Mouse (Mus musculus): ENCODE results near the gene Upb1.
"Not testable (repeated sequence)": the region's sequence is repeated elsewhere in the genome, so short reads cannot be mapped to it uniquely, and the experiment has no call there.

Upb1 gene

DNA sequence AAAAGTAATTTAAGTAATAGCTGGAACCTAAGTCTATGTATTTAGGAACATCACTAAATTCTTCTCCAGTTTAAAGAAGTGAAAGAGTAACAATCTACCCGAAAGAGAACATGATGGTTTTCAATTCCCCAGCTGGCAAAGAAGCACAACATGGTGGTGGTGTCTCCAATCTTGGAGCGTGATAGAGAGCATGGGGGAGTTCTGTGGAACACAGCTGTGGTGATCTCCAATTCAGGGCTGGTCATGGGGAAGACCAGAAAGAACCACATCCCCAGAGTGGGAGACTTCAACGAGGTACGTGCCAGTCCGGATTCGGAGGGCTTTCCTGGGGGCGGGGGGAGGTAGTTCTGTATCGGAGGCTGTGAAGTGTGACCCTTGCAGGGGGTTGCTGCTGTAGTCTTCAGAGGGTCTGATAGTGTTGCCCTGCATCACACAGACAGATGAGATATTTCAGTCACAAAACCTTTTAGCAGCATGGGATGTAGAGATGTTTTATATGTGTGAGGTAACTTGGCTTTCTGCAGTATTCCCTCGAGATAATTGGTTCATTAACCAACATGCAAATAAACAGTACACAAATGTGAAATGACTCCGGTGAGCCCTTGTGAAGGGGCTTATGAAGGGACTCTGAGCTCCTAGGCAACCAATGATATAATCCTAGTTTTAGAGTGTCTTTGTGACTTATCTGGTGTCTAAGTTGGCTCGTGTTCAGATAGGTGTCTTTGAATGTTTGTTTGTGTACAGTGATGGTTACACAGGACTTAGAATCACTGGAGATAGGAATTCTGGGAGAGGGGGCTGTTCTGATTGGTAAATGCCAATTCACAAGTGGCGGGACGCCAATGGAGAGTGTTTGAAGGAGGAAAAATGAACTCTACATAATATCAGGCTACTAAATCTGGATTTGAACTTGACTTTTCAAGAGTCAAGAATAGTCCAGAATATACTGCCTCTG lies 27.4 kb downstream of the Upb1 start:
- no peak for DNase-seq

DNA sequence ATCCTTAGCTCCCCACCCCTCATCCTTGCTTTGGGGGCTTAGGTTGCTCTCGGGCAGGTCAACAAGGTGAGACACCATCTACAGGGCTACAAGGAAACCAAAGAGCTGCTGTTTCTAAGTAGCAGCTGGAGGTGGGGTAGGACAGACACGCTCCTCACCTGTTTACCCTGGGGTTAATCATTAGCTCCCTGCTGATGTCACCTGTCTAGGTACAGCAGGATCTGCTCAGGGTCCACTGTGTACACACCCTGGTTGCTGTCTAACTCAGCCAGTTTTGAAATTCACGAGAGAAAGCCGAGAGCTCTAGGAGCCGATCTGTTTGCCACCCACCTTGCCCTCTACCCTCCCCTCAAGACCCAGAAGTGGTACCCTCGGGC lies 28.1 kb downstream of the Upb1 start:
- DNase-seq = no peak

DNA sequence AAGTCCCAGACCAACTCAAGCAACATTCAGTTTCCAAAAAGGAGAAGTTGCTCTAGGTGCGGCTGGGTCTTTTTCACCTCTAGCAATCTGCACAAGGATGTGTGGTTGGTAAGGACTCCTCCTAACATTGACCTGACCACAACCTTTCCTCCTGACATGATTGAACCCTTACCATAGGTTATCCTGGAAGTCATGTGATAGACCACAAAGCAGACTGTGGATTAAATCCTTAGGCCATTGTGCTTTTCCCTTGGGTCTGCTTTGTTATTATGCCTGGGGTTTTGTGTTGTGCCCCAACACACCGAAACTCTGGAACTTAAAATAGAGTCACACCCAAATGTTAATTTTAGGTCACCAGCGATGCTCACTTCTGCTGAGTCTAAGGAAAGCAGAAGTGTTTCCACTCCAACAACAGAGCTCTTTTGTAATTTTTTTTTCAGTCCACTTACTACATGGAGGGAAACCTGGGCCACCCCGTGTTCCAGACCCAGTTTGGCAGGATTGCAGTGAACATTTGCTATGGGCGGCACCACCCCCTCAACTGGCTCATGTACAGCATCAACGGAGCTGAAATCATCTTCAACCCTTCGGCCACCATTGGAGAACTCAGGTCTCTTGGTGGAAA lies 28.7 kb downstream of the Upb1 start:
- DNase-seq = peak; percentile 24

DNA sequence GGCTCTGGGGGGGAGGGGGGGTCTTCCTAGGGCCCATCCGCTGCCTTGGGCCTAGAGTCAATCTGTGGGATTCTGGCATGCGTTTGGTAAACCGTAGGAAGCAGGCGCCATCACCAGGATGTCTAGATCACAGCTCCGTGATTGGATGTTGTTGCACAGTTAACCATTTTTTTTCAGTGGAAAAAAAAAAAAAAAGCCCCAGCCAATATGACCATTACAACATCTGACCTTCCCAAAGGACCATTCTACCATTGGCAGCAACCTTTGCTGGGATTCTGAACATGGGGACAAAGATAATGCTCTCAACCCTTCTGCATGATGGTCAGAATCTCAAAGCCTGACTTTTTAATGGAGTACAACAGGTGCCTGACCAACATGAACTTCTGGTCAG lies 29.2 kb downstream of the Upb1 start:
- no peak for DNase-seq

DNA sequence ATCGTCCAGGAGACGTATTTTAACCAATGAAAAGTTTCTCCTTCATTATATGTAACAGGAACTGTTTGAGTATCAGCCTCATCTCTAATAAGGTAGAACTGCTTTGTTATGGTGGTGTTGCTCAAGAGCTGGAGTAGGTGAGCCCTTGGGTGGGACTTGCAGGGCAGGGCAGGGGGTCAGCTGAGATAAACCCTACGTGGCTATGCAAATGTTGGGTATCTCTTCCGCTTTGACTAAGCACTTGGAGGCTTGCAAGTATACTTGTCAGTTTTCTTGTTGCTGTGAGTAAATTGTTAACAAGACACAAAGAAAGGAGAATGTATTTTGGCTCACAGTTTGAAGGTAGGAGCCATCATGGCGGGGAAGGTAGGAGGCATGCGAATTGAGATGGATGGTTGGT lies 29.7 kb downstream of the Upb1 start:
- DNase-seq = no peak

DNA sequence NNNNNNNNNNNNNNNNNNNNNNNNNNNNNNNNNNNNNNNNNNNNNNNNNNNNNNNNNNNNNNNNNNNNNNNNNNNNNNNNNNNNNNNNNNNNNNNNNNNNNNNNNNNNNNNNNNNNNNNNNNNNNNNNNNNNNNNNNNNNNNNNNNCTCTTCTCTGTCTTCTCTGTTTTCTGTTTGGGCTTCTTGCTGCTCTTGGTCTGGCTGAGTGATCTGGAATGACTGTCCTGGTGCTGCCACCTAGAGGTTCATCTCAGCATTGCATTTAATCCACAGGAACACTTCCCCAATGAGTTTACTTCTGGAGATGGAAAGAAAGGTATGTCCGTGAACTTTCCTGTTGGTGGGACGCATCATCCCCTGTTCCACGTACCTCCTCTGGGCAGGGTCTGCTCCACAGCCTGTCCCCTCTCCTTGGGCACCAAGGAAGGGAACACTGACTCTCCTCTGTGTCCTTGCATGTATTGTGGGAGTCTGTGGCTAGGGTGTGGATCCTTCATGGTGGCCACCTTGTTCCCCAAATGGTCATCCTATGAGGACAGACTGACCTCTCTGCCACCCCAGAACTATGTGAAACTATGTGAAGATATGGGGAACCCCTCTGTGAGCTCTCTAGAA lies 35.8 kb downstream of the Upb1 start:
- DNase-seq = peak; percentile 87

DNA sequence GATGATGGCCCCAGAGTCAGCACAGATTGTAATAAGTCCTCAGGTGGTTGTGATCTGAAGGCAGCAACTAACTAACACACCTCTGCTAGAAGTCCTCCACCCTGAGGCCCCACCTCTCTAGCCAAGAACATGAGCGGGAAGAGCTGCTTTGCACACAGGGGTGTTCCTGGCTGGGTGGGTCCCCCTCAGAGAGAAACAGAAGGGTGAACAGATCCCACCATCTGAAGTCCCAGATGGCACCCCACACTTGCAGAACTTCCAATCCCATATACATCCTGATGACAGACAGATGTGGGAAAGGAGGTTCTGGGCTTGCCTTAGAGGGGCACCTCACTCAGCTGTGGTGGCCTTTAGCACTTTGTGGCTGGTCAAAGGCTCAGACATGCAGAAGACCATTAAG lies 36.4 kb downstream of the Upb1 start:
- no peak for DNase-seq

DNA sequence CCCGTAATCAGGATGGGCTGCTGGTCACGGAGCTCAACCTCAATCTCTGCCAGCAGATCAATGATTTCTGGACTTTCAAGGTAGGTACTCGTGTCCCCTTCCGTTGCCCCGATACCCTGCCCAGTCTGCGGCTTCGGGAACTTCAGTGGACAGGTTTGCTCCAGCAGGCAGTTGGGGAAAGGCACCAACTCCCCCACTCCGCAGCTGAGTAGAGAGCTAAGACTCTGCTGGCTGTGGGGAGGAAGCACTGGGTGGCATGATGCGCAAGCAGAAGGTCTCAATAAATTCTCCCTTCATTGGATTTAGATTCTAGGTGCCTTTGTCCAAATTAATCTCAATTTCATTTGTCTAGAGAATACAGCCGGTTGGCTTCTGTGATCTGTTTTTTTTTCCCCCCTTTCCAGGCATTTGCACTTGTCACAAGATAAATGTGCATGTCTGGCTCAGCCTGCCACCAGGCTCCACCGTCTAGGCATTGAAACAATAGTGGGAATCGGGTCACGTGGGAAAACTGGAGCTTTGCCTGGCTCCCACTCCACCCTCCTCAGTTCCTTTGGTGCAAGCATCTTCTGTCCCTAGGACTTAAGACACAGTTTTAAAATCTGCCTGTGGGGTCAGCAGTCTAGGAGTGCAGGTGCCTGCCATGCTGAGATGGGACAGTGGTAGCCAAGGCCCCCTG lies 37.4 kb downstream of the Upb1 start:
- no peak for DNase-seq

DNA sequence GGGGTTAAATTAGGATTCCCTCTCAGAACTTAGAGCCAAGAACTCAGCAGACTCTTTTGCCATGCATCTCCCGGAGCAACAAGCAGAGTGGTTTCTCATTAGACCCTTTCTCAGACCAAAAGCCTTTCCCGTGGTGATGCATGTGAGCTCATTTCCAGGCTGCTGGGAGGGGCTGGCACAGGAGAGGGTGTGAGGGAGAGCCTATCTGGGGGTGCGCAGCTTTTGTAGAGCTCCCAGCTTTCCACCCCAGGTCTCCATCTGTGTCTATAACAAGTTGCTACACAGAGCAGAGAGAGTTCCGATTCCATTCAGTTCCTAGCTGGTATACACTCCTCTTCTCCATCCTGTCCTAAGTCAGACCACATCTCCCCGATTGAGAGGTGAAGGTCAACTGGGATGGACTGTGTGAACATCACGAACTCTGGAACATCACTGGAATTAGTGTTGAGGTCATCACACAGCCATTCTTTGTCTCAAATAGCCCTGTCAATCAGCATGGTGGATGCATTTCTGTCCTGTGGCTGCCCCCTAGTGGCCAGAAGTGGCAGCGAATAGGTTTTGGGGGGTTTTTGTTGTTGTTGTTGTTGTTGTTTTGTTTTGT lies 38.4 kb downstream of the Upb1 start:
- peak; percentile 38 for DNase-seq

DNA sequence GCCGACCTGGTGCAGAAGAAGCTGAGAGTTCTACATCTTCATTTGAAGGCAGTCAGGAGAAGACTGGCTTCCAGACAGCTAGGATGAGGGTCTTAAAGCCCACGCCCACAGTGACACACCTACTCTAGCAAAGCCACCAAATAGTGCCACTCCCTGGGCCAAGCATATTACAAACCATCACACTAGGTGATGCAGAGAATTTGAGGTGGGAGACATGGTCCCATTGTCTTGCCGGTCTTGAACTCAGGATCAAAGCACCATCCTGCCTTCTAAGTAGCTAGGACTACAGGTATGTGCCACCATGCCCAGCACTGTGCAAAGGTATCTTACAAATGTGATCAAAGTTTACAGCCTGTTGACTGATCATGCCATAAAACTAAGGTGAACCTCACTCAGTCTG lies 39.8 kb downstream of the Upb1 start:
- DNase-seq = no peak

DNA sequence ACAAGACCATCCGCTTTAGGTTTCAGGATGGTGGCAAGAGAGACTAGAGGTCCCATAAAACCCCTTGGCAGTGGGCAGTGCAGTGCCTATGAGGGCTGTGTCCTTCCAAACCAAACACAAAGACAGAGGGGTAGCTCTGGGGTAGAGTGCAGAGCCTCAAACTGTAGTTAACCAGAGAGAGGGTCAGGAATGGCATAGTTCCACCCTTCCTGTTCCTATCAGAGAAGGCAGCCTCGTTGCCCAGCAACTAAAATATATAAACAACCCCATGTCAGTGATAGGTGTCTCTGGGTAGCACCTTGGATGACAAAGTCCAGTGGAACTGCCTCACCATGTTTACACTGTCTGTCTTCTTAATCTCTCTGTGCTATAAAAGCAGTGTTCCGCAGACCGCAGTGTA lies 40.9 kb downstream of the Upb1 start:
- DNase-seq = no peak

DNA sequence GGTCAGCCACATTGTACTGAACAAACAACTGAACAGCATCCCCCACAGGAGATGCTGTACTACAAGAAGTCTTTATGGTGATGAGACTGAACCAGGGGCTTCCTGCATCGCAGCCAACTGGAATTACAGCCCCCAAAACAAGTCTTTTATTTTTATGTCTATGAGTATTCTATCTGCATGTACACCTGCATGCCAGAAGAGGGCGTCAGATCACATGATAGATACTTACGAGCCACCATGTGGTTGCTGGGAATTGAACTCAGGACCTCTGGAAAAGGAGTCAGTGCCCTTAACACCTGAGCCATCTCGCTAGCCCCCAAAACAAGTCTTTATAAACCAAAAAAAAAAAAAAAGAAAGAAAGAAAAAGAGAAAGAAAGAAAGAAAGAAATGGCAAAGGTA lies 42.1 kb downstream of the Upb1 start:
- DNase-seq = no peak

DNA sequence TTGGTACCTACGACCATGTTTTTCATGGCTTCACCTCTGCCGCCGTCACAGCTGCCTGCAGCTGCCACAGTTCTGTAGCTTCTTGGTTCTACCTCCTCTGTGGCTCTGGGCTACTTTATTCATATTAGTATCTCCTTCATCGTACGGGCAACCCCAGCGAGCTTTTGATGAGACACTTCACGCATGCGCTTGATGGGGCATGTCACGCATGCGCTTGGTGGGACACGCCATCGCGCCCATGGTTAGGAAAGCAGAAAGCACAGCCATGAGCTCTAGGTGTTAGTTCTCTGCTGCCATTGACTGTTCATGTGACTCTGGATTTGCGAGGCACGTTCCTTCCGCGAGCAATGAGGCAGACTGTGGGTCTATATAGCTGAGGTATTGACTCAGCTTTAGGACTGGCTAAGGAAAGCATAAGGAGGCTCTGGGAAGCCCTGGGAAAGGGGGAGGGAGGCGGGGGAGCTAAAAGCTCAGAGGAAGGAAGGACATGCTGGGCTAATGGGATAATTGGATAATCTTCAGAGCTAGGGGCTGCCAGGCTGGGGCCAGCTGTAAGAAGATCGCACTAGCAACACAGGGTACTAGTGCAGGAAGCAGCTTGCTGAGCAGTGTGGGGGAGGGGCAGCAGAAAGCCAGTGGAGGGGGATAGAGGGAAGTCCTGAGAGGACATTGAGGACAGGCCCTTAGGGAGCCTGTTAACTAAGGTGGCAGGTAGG lies 43.4 kb downstream of the Upb1 start:
- DNase-seq = no peak

DNA sequence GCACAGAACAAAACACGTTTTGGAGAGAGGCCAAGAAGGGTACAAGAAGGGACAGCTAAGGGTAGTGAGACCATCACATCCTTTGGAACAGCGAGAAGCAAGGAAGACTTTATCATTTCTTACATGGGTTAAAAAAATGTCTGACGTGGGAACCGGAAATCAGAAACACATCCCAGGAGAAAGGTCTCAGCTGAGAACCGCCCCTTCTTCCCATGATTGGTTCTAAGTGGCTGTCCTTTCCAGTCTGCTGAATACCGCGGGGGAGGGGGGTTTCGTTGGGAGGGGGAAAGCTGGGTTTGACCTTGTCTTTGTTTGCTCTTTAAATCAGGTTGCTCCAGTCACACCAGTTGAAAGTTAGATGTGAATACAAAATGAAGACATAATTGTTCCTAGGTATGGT lies 44.1 kb downstream of the Upb1 start:
- no peak for DNase-seq

DNA sequence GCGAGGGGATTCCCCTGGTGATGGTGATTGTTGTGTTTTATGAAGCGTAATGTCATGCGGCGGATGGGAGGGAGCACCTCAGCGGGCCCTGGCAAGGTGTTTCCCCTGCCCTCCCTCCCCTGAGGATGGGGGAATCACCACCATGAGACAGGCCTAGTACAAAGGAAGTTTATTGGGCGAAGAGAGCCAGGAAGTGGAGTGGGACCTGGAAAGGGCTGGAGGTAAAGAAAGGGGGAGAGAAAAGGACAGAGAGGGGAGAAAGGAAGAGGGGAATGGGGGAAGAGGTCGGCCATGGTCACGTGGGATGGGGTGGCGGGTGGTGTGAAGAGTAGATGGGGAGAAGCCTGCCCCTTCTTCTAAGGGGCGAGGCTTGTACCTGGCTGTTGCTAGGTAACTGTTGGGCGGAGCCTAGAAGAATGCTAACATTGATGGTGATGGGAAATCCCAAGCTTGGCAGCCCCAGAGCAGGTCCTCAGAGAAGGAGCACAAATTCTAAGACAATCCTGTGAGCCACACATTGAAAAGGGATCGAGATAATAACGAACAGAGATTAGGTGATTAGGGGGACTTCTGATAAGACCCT lies 45.7 kb downstream of the Upb1 start:
- DNase-seq = no peak

DNA sequence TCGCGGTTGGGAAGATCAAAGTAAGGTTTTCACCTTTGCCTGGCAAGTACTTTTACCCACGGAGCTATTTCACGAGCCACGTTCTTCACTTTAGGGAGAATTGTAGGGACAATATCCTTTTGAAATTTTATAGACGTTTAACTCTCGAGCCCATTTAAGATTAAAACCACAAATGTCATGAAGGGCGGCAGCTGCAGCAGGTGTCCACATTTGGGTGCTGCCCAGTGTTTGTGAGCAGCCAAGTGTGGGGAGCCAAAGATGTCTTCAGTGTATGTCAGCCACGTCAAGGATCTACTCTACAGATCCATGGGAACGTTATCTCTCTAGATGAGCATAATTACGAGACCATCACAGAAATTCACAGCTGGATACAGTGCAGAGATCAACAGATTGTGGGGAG lies 46.6 kb downstream of the Upb1 start:
- no peak for DNase-seq

DNA sequence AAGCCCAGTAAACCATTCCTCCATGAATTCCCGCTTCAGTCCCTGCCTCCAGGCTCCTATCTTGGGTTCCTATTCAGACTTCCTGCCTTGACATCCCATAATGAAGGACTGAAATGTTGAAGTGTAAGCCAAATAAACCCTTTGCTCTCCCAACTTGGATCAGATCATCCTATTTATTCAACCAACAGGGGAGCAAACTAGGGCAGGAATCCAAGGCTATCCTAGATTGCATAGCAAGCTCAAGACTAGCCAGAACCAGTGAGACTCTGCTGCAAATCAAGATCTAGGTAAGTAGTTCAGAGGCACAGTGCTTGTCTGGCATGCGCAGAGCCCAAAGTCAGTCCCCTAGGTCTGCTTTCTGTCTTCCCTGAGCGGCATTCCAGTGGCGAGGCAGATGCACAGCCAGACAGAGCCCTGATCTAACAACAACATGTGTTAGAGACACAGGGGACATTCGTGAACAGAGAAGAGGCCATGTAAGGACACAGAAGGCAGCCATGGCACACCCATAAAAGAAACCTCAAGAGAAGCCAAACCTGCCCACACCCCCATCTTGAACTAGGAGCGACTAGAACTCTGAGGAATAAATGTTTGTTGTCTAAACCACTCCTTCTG lies 48.0 kb downstream of the Upb1 start:
- no peak for DNase-seq

DNA sequence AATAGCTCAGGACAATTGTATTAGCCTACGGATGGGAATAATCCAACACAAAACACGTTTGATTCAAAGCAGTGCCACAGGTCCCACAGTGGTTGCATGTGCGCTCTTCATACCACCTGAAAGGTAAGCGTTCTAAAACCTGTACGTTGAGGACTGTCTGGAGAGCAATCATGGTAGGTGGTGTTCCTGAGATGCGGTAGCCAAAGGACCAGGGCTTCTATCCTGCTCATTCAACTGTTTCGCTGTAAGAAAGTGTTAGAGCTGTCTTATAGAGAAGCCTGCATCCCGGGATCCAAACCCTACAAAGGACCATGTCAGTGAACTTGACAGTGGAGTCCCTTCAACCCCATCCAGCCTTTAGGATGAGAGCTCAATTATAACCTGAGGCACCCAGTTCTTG lies 49.4 kb downstream of the Upb1 start:
- no peak for DNase-seq

DNA sequence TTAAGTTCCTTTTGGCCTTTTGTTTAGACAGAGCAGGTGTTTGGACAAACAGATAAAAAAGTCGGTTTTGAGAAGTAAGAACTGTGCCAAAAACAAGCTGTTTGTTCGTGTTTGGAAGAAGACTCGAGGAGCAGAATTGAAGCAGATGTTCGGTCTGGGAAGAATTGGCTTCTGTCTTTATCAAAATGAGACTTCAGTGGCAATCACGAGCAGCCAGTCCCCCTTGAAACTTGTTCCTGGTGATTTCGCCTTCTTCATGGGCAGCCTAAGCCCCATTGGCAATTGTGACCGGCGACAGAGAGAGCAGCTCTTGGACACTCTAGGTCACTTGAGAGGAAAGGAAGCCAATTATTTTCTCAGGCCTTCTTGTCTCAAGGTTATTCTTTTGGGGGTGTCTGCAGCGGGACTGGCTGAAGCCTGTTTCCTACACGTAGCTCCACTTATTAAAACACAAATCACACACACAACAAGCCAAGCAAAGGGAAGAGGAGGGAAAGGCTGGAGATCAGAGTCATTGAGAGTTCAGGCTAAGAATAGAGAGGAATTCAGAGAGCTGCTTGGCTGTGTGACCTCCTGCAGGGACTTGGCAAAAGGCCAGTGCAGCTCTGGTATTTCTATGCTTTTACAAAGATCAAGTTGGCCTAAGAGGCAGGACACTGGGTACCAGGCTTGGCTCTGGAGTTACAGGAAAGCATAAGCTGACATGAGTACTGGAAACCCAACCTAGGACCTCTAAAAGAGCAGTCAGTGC lies 50.3 kb downstream of the Upb1 start:
- DNase-seq = peak; percentile 39

DNA sequence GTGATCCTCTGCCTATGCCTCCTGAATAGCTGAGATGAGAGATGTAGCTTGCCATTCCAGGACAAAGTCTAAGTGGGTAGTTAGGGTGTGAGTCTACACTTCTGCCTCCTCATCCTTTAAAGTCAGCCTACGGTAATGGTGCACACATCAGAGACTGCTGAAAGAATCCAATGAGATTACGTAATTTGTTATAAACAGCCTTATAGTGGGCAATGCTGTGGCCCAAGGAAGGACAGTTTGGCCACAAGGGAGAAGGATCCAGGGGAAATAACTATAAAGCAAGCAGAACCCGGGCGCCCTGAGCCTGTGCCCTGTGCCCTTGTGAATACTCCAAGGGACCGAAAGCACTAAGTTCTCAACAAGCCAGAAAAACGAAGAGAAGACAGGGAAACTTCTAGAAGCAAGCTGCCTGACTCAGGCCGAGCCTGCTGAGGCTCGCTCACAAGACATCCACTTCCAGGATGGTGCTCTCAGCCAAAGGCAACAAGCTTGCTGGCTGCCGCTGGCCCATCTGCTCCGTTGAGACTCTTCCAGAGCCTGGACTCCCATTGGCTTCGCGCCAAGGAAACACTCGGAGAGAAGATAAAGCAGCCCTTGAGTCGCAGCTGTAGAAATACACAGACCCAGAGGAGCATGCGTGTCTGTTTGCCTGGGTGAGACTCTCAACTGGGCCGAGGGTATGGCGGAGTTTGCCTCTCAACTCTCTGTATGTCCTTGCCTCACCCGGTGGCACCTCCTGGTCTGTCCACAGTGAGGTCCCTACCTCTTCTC lies 55.3 kb downstream of the Upb1 start:
- DNase-seq = not testable (repeated sequence)
